Mouse (Mus musculus): ENCODE results near the gene Umod. TPM values are rescaled to one million over a fixed set of nuclear protein-coding genes. Genes with fewer than 3 reads are reported as not detected.
A peak's percentile ranks its signal among the peaks of the same experiment; 100 is the strongest.

Gene Umod
- not detected in 2 replicates for polyA plus RNA-seq (2015; fragmentation: Nextera tagmentation; extraction: Ambion mirVana)

DNA sequence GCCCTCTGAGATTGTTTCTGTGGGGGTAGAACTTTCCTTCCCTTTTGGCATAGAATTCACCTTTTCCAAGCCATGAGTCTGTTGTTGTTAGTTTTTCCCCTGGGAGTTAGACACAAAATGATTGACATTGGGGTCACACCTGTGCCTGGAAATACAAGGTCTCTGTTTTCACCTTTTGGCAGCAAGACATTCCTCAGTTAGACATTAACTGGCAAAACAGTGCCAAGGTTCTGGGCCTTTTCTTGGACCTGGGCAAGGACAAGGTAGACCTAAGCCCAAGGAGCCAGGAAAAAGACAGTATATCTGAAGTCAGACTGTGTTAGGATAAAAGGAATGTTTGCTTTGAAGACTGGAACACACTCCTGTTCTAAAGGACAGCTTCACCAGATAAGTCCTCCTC is at the start of gene Umod:
Gene Umod (minus strand): TSS at position 27 of the 400 bp plus-strand sequence.
- Histone ChIP-seq H3K4me1 (replicated peaks) (no peaks in the 10 kb centered on the region), H3K4me2 (replicated peaks) (no peak within 1 kb of the TSS), H3K27me3 (replicated peaks) (no peaks in the 10 kb centered on the region), H3K27ac (no peak within 1 kb of the TSS), H3K9me3 (no peaks in the 10 kb centered on the region), H3K4me3 (replicated peaks) (no peak within 1 kb of the TSS), H3K36me3 (no peaks in the 10 kb centered on the region), H3K9ac (no peak within 1 kb of the TSS)
- no peak for ATAC-seq

DNA sequence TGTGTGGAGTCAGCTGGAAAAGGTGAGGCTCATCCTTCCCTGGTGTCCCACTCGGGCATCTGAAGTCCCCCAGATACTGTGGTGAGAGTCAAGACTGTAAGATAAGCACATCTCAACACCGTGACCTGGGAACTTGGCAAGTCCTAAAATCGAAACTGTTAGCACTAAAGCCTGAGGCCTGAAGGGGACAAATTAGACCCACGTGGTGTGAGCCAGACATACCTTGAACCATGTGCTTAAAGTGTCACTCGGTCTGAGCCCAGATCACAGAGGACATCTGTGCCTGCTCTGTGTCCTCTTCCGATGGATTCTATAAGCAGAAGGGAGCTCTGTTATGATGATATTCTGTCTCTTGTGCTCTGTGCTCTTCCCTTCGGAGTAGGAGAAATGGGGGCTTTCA is 49.5 kb upstream of the Umod start:
- Histone ChIP-seq H3K27me3 (replicated peaks) (no peaks in the 10 kb centered on the region), H3K4me1 (replicated peaks) (0 out of 2 replicates have a peak, but pooled peaks cover 3% of the 10 kb centered on the region), H3K27ac (no peak overlapping the region), H3K9me3 (no peaks in the 10 kb centered on the region), H3K4me3 (replicated peaks) (no peak overlapping the region), H3K4me2 (replicated peaks) (no peak overlapping the region), H3K36me3 (no peaks in the 10 kb centered on the region), H3K9ac (no peak overlapping the region)
- 72% methylated on average over 7 of the region's 7 CpGs for WGBS
- ATAC-seq = no peak

DNA sequence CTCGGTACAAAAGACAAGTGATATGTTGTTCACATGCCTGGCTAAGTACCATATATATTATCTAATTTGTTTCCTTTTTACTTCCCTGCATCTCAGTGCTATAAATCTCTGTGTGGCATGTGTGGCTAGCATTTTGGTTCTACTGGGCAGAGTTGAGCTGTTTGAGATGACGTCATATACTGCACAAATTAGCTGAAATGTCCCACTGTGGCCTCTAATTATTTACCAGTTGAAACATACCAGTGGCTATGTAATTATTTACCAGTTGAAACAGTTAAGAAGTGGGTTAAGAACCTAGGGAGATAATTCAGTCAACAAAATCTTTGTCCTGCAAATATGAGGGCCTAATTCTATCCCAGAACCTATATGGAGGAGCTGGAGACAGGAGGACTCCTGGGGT is 48.5 kb upstream of the Umod start:
- WGBS = 59% methylated on average over 2 of the region's 2 CpGs
- Histone ChIP-seq H3K4me1 (replicated peaks) (0 out of 2 replicates have a peak, but pooled peaks cover 3% of the 10 kb centered on the region), H3K4me2 (replicated peaks) (no peak overlapping the region), H3K9me3 (no peaks in the 10 kb centered on the region), H3K27ac (no peak overlapping the region), H3K27me3 (replicated peaks) (no peaks in the 10 kb centered on the region), H3K36me3 (no peaks in the 10 kb centered on the region), H3K4me3 (replicated peaks) (no peak overlapping the region), H3K9ac (no peak overlapping the region)
- peak; percentile 13; the same call in 1 of the 2 replicates for ATAC-seq

DNA sequence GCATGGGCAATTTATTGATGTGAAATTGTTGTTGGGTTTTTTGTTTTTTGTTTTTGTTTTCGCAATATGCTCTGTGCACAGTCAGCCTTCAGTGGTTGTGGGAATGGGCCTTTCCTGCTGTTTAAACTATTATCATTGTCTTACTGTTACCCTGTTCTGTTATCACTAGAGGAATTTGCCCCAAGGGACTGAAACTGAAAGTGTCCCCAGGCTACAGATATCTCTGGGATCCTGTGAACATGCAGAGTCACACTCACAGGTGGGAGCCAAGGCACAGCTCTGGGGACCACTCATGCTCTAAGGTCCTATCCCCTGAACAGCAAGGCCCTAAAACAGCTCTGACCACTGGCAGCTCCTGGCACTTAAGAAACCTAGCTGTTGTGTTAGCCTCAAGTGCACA is 48.1 kb upstream of the Umod start:
- Histone ChIP-seq H3K4me2 (replicated peaks) (no peak overlapping the region), H3K4me3 (replicated peaks) (no peak overlapping the region), H3K4me1 (replicated peaks) (0 out of 2 replicates have a peak, but pooled peaks cover 3% of the 10 kb centered on the region), H3K36me3 (no peaks in the 10 kb centered on the region), H3K9me3 (no peaks in the 10 kb centered on the region), H3K27me3 (replicated peaks) (no peaks in the 10 kb centered on the region), H3K27ac (no peak overlapping the region), H3K9ac (no peak overlapping the region)
- ATAC-seq = peak; percentile 77
- WGBS = 100% methylated on average over 1 of the region's 1 CpGs

DNA sequence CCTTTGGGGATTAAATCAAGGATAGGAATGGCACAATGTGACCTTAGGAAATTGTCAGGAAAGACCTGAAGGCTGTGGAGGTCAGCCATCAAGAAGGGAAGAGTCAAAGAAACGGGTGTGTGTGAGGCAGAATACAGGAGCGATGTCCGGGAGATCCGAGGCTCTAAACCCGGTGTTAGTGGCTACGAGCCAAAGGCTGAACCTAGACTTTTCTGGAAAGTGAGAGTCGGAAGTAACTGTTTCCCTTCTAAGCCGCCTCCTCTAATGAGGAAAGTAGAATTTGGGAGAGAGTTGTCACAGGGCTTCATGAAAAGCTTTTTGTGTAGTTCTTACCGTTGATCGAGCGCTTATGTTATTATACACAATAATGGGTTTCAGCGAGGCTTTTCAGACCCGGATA is 47.4 kb upstream of the Umod start:
- WGBS = 78% methylated on average over 13 of the region's 13 CpGs
- no peak overlapping the region for H3K9ac ChIP-seq

DNA sequence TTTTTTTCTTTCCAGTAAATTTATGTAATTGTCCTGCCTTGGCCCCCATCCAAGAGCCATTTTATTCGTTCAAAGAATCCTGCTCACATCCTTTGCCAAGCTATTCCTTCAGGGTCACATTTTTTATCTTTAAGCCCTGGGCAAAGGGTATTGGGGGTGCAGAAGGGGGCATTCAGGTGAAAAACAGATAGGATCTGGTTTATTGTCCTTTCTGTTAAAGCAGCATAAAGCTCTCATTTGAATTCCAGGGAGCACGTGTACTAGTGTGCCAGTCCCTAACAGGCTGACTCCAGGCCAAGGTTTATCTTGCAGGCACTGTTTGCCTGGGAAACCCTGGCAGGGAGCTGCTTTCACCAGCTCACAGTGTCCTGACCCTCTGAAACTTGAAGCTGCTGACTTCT is 46.8 kb upstream of the Umod start:
- Histone ChIP-seq H3K9ac (no peak overlapping the region), H3K4me3 (replicated peaks) (no peak overlapping the region), H3K4me2 (replicated peaks) (no peak overlapping the region), H3K4me1 (replicated peaks) (0 out of 2 replicates have a peak, but pooled peaks cover 3% of the 10 kb centered on the region), H3K9me3 (no peaks in the 10 kb centered on the region), H3K36me3 (no peaks in the 10 kb centered on the region), H3K27ac (no peak overlapping the region), H3K27me3 (replicated peaks) (no peaks in the 10 kb centered on the region)
- peak; percentile 67 for ATAC-seq
- WGBS = 15% methylated on average over 2 of the region's 2 CpGs

More for the DNA sequence above, 47.4 kb upstream of the Umod start:
- Histone ChIP-seq H3K36me3 (no peaks in the 10 kb centered on the region), H3K9me3 (no peaks in the 10 kb centered on the region), H3K4me1 (replicated peaks) (0 out of 2 replicates have a peak, but pooled peaks cover 3% of the 10 kb centered on the region), H3K27me3 (replicated peaks) (no peaks in the 10 kb centered on the region), H3K27ac (no peak overlapping the region), H3K4me3 (replicated peaks) (no peak overlapping the region), H3K4me2 (replicated peaks) (no peak overlapping the region)
- no peak for ATAC-seq

DNA sequence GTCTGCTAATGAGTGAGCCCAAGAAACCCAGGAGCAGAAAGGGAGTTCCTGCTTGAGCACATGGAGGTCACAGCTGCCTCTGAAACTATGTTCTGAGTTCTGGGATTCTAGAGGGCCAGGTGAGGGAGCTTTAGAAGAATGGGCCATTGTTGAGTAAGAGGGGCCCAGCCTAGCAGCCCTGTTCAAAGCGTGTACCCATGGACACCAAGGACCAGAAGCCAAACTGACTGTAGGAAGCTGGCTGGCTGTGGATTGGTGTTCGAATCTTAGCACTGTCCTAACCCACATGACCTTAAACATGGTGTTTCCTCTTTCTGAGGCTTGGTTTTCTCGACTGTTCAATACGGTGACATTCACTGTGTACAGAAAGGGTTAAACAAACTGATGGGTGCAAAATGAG is 44.3 kb upstream of the Umod start, which contains the start of gene Pdilt:
Gene Pdilt (minus strand): TSS at position 101 of the 400 bp plus-strand sequence.
- 71% methylated on average over 4 of the region's 4 CpGs for WGBS
- ATAC-seq = no peak
- Histone ChIP-seq H3K9me3 (no peaks in the 10 kb centered on the region), H3K27ac (no peak within 1 kb of the TSS), H3K4me2 (replicated peaks) (no peak within 1 kb of the TSS), H3K36me3 (no peaks in the 10 kb centered on the region), H3K4me1 (replicated peaks) (0 out of 2 replicates have a peak, but pooled peaks cover 3% of the 10 kb centered on the region), H3K4me3 (replicated peaks) (no peak within 1 kb of the TSS), H3K27me3 (replicated peaks) (no peaks in the 10 kb centered on the region), H3K9ac (no peak within 1 kb of the TSS)

DNA sequence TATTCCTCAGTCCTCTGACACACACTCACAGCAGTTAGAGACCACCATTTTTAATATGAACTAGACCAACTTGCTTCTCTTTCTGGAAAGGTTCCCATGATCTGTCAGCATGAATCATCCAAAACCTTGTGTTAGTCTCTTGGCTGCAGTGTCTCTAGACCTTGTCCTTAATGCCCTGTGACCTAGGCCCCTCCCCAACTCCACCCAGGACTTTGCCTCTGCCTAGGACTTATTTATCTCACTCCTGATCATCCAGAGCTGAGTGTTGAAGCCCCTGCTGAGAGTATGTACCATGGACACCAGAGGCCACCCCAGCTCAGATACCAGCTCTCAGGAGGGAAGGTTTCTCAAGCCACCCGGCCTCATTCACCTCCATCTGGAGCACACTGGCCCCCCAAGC is 43.3 kb upstream of the Umod start:
- H3K4me2 ChIP-seq (replicated peaks) = no peak overlapping the region
- H3K27me3 ChIP-seq (replicated peaks) = no peaks in the 10 kb centered on the region
- H3K4me3 ChIP-seq (replicated peaks) = no peak overlapping the region
- whole genome bisulfite sequencing = 80% methylated on average over 1 of the region's 1 CpGs
- ATAC-seq = no peak
- no peak overlapping the region for H3K27ac ChIP-seq
- 0 out of 2 replicates have a peak, but pooled peaks cover 3% of the 10 kb centered on the region for H3K4me1 ChIP-seq (replicated peaks)
- no peaks in the 10 kb centered on the region for H3K36me3 ChIP-seq
- H3K9ac ChIP-seq = no peak overlapping the region
- no peaks in the 10 kb centered on the region for H3K9me3 ChIP-seq

DNA sequence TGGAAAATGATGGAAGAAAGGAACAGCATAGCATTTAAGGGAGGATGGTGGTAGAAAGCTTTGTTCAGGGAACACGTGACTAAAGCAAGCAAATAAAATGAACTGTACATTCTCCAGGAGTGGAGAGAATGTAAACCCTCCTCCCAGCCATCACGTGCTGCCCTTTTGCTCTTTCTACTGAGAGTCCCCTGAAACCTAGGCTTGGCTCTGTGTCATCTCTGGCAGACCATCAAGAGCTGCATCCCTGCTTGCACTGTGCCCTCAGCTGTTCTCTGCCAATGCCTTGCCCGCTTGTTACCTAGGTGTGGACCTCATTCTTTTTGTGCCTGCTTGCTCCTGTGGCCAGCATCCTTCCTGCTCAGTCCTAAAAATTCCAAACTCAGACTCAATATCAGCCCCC is 42.7 kb upstream of the Umod start:
- H3K27ac ChIP-seq = no peak overlapping the region
- H3K9ac ChIP-seq = no peak overlapping the region
- no peaks in the 10 kb centered on the region for H3K27me3 ChIP-seq (replicated peaks)
- 0 out of 2 replicates have a peak, but pooled peaks cover 3% of the 10 kb centered on the region for H3K4me1 ChIP-seq (replicated peaks)
- no peak overlapping the region for H3K4me2 ChIP-seq (replicated peaks)
- no peaks in the 10 kb centered on the region for H3K36me3 ChIP-seq
- H3K4me3 ChIP-seq (replicated peaks) = no peak overlapping the region
- 79% methylated on average over 3 of the region's 3 CpGs for WGBS
- H3K9me3 ChIP-seq = no peaks in the 10 kb centered on the region
- ATAC-seq = no peak

DNA sequence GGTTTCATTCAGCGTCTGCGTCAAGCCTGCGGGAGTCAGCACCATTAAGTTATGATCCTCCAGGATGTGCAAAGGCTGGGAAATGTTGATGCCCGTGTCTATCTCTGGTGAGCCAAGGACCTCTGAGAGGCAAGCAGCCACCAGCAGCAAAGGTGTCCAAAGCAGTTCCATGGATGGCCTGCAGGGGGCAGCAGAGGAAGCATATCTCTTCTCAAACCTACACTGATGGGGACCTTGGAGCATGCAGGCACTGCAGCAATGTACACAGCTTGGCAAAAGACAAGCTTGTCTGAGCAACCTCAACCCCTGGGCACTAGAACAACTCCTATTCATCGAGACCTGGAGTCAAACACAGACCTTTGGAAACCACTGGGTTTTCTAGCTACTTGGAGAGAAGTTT is 40.6 kb upstream of the Umod start:
- no peaks in the 10 kb centered on the region for H3K9me3 ChIP-seq
- no peaks in the 10 kb centered on the region for H3K4me1 ChIP-seq (replicated peaks)
- 42% methylated on average over 5 of the region's 5 CpGs for WGBS
- H3K27ac ChIP-seq = no peak overlapping the region
- no peak overlapping the region for H3K9ac ChIP-seq
- no peaks in the 10 kb centered on the region for H3K36me3 ChIP-seq
- no peak overlapping the region for H3K4me3 ChIP-seq (replicated peaks)
- H3K27me3 ChIP-seq (replicated peaks) = no peaks in the 10 kb centered on the region
- peak; percentile 47; the same call in 1 of the 2 replicates for ATAC-seq
- no peak overlapping the region for H3K4me2 ChIP-seq (replicated peaks)

DNA sequence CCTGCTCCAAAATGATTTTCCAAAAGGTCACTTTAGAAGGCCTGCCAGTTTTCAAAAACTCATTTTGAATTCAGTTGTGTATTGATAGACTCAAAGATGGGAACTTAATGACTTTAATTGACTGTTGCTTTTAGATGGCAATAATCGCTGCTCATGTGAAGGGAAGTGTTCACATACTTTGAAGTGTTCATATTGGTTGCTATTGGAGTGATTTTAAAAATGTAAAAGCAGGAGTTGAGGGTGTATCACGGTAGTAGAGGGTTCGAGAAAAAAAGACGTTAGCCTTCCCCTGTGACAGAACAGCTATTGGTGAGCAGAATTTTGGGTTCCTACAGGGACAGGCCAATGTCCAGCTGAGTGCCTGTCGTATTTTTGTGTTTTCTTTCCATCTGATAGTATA is 40.1 kb upstream of the Umod start, which contains the start of gene Acsm5:
Gene Acsm5 (plus strand): TSS at position 301 of the 400 bp plus-strand sequence.
- no peaks in the 10 kb centered on the region for H3K27me3 ChIP-seq (replicated peaks)
- H3K4me3 ChIP-seq (replicated peaks) = no peak within 1 kb of the TSS
- no peak for ATAC-seq
- no peak within 1 kb of the TSS for H3K4me2 ChIP-seq (replicated peaks)
- no peaks in the 10 kb centered on the region for H3K4me1 ChIP-seq (replicated peaks)
- no peaks in the 10 kb centered on the region for H3K9me3 ChIP-seq
- no peaks in the 10 kb centered on the region for H3K36me3 ChIP-seq
- 72% methylated on average over 5 of the region's 5 CpGs for WGBS
- no peak within 1 kb of the TSS for H3K27ac ChIP-seq
- no peak within 1 kb of the TSS for H3K9ac ChIP-seq

DNA sequence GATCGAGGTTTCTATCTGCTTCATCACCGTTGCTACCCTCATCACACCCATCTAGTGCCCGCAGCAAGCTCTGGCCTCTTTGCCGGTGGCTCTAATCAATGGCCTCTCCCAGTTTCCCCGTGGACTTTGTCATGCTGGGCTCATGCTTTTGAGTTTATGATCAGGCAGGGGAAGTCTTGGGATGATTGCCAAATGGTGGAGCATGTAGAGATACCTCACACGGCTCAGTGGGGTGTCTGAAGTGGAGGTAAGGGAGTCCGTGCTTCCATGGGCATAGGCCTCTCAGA is 37.1 kb upstream of the Umod start:
- no peaks in the 10 kb centered on the region for H3K9me3 ChIP-seq
- 65% methylated on average over 7 of the region's 7 CpGs for WGBS
- peak; percentile 85 for ATAC-seq
- no peak overlapping the region for H3K27ac ChIP-seq
- H3K9ac ChIP-seq = no peak overlapping the region
- H3K4me1 ChIP-seq (replicated peaks) = no peaks in the 10 kb centered on the region
- H3K4me2 ChIP-seq (replicated peaks) = no peak overlapping the region
- 0 out of 2 replicates have a peak, but pooled peaks cover 4% of the 10 kb centered on the region for H3K27me3 ChIP-seq (replicated peaks)
- no peaks in the 10 kb centered on the region for H3K36me3 ChIP-seq
- H3K4me3 ChIP-seq (replicated peaks) = no peak overlapping the region

DNA sequence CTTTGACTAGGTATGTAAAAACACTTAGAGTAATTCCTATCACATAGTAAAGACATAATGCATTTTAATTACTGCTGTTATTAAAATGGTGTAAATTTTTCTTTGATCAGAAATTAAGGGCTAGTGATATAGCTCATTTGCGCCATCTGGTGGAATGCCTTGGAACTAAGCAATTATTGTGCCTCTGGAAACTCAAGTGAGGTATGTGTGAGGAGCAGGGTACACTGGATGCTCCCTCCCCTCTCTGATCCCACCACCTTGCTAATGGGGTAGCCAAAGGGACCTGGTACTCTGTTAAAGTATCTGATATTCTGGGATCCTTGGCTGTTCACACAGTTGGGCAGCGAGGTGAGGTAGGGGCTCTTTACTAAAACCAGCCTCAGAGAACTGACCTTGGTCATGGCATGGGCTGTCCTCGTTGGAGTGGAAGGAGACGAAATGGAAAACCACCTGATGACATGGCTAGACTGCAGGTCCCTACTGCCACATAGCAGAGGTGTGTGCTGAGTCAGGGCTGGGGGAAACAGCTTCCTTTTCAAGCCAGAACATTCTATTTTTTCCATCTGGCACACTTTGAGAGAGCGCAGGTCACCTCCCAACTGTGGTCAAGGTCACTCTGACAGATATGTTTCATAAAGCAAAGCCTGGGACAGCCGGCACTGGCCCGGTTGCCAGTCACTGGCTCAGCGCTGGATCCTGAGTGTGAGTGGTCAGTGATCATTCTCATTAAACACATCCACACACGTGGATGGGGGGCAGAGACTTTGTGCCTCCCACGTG is 36.6 kb upstream of the Umod start:
- peak; percentile 46; the same call in 1 of the 2 replicates for ATAC-seq
- no peaks in the 10 kb centered on the region for H3K36me3 ChIP-seq
- H3K9ac ChIP-seq = no peak overlapping the region
- no peaks in the 10 kb centered on the region for H3K9me3 ChIP-seq
- 64% methylated on average over 10 of the region's 10 CpGs for WGBS
- H3K27me3 ChIP-seq (replicated peaks) = 0 out of 2 replicates have a peak, but pooled peaks cover 4% of the 10 kb centered on the region
- H3K4me3 ChIP-seq (replicated peaks) = no peak overlapping the region
- H3K4me1 ChIP-seq (replicated peaks) = no peaks in the 10 kb centered on the region
- no peak overlapping the region for H3K27ac ChIP-seq
- H3K4me2 ChIP-seq (replicated peaks) = no peak overlapping the region

Measured in intestine, embryonic 15.5 days (tissue).